Mouse (Mus musculus) liver, adult 2 months (tissue): ENCODE results near the gene Cebpb. TPM values are rescaled to one million over a fixed set of nuclear protein-coding genes. Genes with fewer than 3 reads are reported as not detected.

Experiments used
- DNase-seq: peaks from one replicate; pipeline ENCODE4 v3.0.0-alpha.2; 2011; ENCODE audit warnings: low read depth, low spot score; ENCODE audit errors: extremely low read depth
- H3K27ac ChIP-seq: fragments of 200-500 bp; replicated peaks from 2 replicates; pipeline ENCODE4 v1.5.1; 2012; ENCODE audit warnings: low read depth, mild to moderate bottlenecking, control low read depth, inconsistent platforms, low read length; ENCODE audit not compliant: insufficient read depth
- H3K27me3 ChIP-seq: fragments of 200-500 bp; 2 replicates; pipeline ENCODE4 v1.6.1; 2012; ENCODE audit warnings: mild to moderate bottlenecking, moderate library complexity, low read length, inconsistent platforms; ENCODE audit not compliant: control insufficient read depth, insufficient read depth
- H3K36me3 ChIP-seq: fragments of 200-500 bp; 2 replicates; pipeline ENCODE4 v1.6.1; 2012; ENCODE audit warnings: low read length, inconsistent platforms; ENCODE audit not compliant: control insufficient read depth, insufficient read depth
- H3K4me1 ChIP-seq: fragments of 200-500 bp; 2 replicates; pipeline ENCODE4 v1.6.1; 2011; ENCODE audit warnings: low read length; ENCODE audit not compliant: control insufficient read depth, insufficient read depth
- H3K4me3 ChIP-seq: fragments of 200-500 bp; 2 replicates; pipeline ENCODE4 v1.5.1; 2011; ENCODE audit warnings: low read depth, mild to moderate bottlenecking, control low read depth, low read length, moderate library complexity; ENCODE audit not compliant: insufficient read depth
- H3K79me2 ChIP-seq: fragments of 200-500 bp; 2 replicates; pipeline ENCODE4 v1.6.1; 2012; ENCODE audit warnings: inconsistent platforms, mild to moderate bottlenecking, low read length, moderate library complexity; ENCODE audit not compliant: control insufficient read depth, insufficient read depth
- H3K9ac ChIP-seq: fragments of 200-500 bp; 2 replicates; pipeline ENCODE4 v1.6.1; 2012; ENCODE audit warnings: low read depth, mild to moderate bottlenecking, control low read depth, inconsistent platforms, low read length
- CTCF ChIP-seq: fragments of 200-500 bp; IDR thresholded peaks from 2 replicates; pipeline ENCODE4 v1.5.1; 2011; ENCODE audit warnings: low read depth, low read length, control low read depth
- POLR2A ChIP-seq: fragments of 200-500 bp; IDR thresholded peaks from 2 replicates; pipeline ENCODE4 v1.6.1; 2011; ENCODE audit warnings: low read length, control low read depth; ENCODE audit not compliant: insufficient read depth; ENCODE audit errors: extremely low read depth
- WGBS: fragments of 180-500 bp; shearing (Covaris S2); methylation state at CpG from one replicate; pipeline ENCODE4 v1.1.7; 2018; 5-methylcytosine and 5-hydroxymethylcytosine counted together
- polyA plus RNA-seq: library from polyadenylated mRNA; depleted of rRNA; stranded (reverse); fragments of >200 nt; gene quantifications from 2 replicates; pipeline ENCODE4 v1.2.3, GENCODE M21; 2012
- total RNA-seq: library from RNA; depleted of rRNA; stranded (reverse); fragments of >200 nt; gene quantifications from 2 replicates; pipeline ENCODE4 v1.2.3, GENCODE M21; 2014

Cebpb gene
- total and polyA plus RNA-seq, 2 experiments, result 147 to 210 TPM

GRCm38 (mm10) chr2:167687651-167688101, 1.0 kb upstream of the Cebpb start:
- WGBS, result 22% methylated on average over 11 of the region's 11 CpGs
- H3K27ac ChIP-seq, result peak overlapping the region; percentile 94
- no peaks in the 10 kb centered on the region for H3K27me3 ChIP-seq
- DNase-seq, result peak; percentile 93
- H3K36me3 ChIP-seq, result peaks cover 2% of the 10 kb centered on the region; the same call in 1 of the 2 replicates
- TF ChIP-seq POLR2A (no peak), CTCF (0 out of 2 replicates have a peak, but pooled peaks have one; percentile 2)
- peak overlapping the region; percentile 61 for H3K4me3 ChIP-seq
- H3K4me1 ChIP-seq, result peaks cover 4% of the 10 kb centered on the region; the same call in 1 of the 2 replicates
- H3K79me2 ChIP-seq, result peaks cover 13% of the 10 kb centered on the region
- peak overlapping the region; percentile 92 for H3K9ac ChIP-seq

- DNase-seq, result peak; percentile 77
- H3K27ac ChIP-seq, result peak overlapping the region; percentile 94
- peaks cover 4% of the 10 kb centered on the region; the same call in 1 of the 2 replicates for H3K4me1 ChIP-seq
- peaks cover 13% of the 10 kb centered on the region for H3K79me2 ChIP-seq
- TF ChIP-seq CTCF (no peak), POLR2A (peak; percentile 48; the same call in 1 of the 2 replicates)
- peak overlapping the region; percentile 61 for H3K4me3 ChIP-seq
- H3K9ac ChIP-seq, result peak overlapping the region; percentile 92
- H3K27me3 ChIP-seq, result no peaks in the 10 kb centered on the region
- WGBS, result 15% methylated on average over 12 of the region's 12 CpGs
- H3K36me3 ChIP-seq, result peaks cover 2% of the 10 kb centered on the region; the same call in 1 of the 2 replicates
These were observed 603 bp upstream of the Cebpb start for GRCm38 (mm10) chr2:167688126-167688497.

- Histone ChIP-seq H3K9ac (peak within 1 kb of the TSS; percentile 96), H3K36me3 (peaks cover 2% of the 10 kb centered on the region; the same call in 1 of the 2 replicates), H3K4me1 (peaks cover 4% of the 10 kb centered on the region; the same call in 1 of the 2 replicates), H3K27ac (peak within 1 kb of the TSS; percentile 86), H3K4me3 (peak within 1 kb of the TSS; percentile 61), H3K27me3 (no peaks in the 10 kb centered on the region), H3K79me2 (peaks cover 13% of the 10 kb centered on the region)
- DNase-seq, result peak; percentile 61
- under 1% methylated on average over 99 of the region's 99 CpGs for WGBS
- TF ChIP-seq CTCF (no peak), POLR2A (peak; percentile 52; the same call in 1 of the 2 replicates)
These were observed 945 bp downstream of the Cebpb start, which contains the start of gene Tmem189 for GRCm38 (mm10) chr2:167689501-167690218. TSS of gene Tmem189 (minus strand) at chr2:167689822.

GRCm38 (mm10) chr2:167690219-167690961, 1.7 kb downstream of the Cebpb start:
- TF ChIP-seq CTCF (no peak), POLR2A (0 out of 2 replicates have a peak, but pooled peaks have one; percentile 68)
- 7% methylated on average over 15 of the region's 15 CpGs for WGBS
- peaks cover 13% of the 10 kb centered on the region for H3K79me2 ChIP-seq

GRCm38 (mm10) chr2:167690962-167691311, 2.2 kb downstream of the Cebpb start:
- Histone ChIP-seq H3K27me3 (no peaks in the 10 kb centered on the region), H3K36me3 (peaks cover 2% of the 10 kb centered on the region; the same call in 1 of the 2 replicates), H3K79me2 (peaks cover 13% of the 10 kb centered on the region), H3K27ac (peak overlapping the region; percentile 86), H3K4me1 (peaks cover 9% of the 10 kb centered on the region; the same call in 1 of the 2 replicates), H3K4me3 (peak overlapping the region; percentile 61), H3K9ac (peak overlapping the region; percentile 96)
- DNase-seq, result peak; percentile 68
- 22% methylated on average over 12 of the region's 12 CpGs for WGBS
- TF ChIP-seq POLR2A (peak; percentile 32; the same call in 1 of the 2 replicates), CTCF (no peak)

More at GRCm38 (mm10) chr2:167690219-167690961, 1.7 kb downstream of the Cebpb start:
- Histone ChIP-seq H3K27me3 (no peaks in the 10 kb centered on the region), H3K36me3 (peaks cover 2% of the 10 kb centered on the region; the same call in 1 of the 2 replicates), H3K4me1 (peaks cover 6% of the 10 kb centered on the region; the same call in 1 of the 2 replicates), H3K4me3 (peak overlapping the region; percentile 61), H3K27ac (peak overlapping the region; percentile 86), H3K9ac (peak overlapping the region; percentile 96)
- DNase-seq, result no peak
